Mouse (Mus musculus): ENCODE results near the gene Aspm. TPM values are rescaled to one million over a fixed set of nuclear protein-coding genes. Genes with fewer than 3 reads are reported as not detected.
A peak's percentile ranks its signal among the peaks of the same experiment; 100 is the strongest.
"Not testable (repeated sequence)": the region's sequence is repeated elsewhere in the genome, so short reads cannot be mapped to it uniquely, and the experiment has no call there.

Aspm gene
- polyA plus RNA-seq, 1 experiment from 2014 or later: 3.7 TPM

DNA sequence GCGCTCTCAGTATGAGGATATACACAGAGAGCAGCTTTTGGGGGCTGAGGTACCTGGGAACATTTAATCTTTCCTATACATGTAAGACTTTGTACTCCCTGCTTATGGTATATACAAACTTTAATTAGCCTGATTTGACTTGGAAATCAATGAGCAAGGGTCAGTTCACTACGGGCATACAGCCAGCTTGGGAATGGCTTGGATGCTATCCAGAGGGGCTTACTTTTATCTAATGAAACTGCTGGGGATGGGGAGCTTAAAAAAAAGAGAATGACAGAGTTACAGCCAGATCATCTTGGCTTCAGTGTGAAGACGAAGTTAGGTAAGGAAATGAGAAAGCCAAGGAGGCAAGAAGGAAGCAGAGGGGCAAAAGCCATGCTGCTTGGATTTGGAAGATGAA, 29.6 kb upstream of the Aspm start:
- ATAC-seq (ENCODE audit: low FRiP score) (no peak), DNase-seq (ENCODE audit: low spot score) (peak; percentile 46)
- Histone ChIP-seq H3K27ac (no peak overlapping the region), H3K4me1 (replicated peaks; ENCODE audit: control insufficient read depth, insufficient read depth, low read length) (peaks cover 40% of the 10 kb centered on the region), H3K27me3 (ENCODE audit: control insufficient read depth, insufficient read depth, low read length) (no peaks in the 10 kb centered on the region), H3K4me2 (replicated peaks) (peak overlapping the region; percentile 78), H3K36me3 (replicated peaks; ENCODE audit: control insufficient read depth, insufficient read depth) (peaks cover 27% of the 10 kb centered on the region), H3K9ac (peak overlapping the region; percentile 31), H3K9me3 (ENCODE audit: control insufficient read depth, low read length) (no peaks in the 10 kb centered on the region), H3K4me3 (replicated peaks; ENCODE audit: low read length) (peak overlapping the region; percentile 20)
- WGBS: 31% methylated on average over 3 of the region's 3 CpGs

DNA sequence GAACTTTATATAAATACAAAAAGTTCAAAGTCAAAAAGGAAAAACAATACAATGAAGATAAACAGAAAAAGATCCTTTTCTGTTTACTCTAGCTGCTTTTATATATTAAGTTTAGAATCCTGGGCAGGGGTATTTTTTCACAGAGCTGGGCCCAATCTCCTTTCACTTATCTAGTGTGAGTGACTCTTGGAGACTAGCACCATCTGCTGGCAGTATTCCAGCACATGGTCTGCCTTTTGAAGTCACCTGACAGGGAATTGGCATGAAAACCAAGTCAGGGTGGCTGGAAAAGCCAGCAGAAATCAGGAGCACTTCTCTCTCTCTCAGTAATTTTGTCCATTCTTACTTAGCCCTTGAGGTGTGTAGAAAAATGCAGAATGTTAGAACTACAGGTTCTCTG, 16.2 kb upstream of the Aspm start:
- no peaks in the 10 kb centered on the region for H3K9me3 ChIP-seq (ENCODE audit: control insufficient read depth, low read length)
- DNase-seq (ENCODE audit: low spot score) (peak; percentile 77), ATAC-seq (ENCODE audit: low FRiP score) (no peak; the same call in 1 of the 2 replicates)
- H3K27ac ChIP-seq: no peak overlapping the region
- no peaks in the 10 kb centered on the region for H3K27me3 ChIP-seq (ENCODE audit: control insufficient read depth, insufficient read depth, low read length)
- H3K4me1 ChIP-seq (replicated peaks; ENCODE audit: control insufficient read depth, insufficient read depth, low read length): no peaks in the 10 kb centered on the region
- H3K9ac ChIP-seq: no peak overlapping the region
- H3K4me3 ChIP-seq (replicated peaks; ENCODE audit: low read length): no peak overlapping the region
- H3K4me2 ChIP-seq (replicated peaks): no peak overlapping the region
- peaks cover 69% of the 10 kb centered on the region for H3K36me3 ChIP-seq (replicated peaks; ENCODE audit: control insufficient read depth, insufficient read depth)

DNA sequence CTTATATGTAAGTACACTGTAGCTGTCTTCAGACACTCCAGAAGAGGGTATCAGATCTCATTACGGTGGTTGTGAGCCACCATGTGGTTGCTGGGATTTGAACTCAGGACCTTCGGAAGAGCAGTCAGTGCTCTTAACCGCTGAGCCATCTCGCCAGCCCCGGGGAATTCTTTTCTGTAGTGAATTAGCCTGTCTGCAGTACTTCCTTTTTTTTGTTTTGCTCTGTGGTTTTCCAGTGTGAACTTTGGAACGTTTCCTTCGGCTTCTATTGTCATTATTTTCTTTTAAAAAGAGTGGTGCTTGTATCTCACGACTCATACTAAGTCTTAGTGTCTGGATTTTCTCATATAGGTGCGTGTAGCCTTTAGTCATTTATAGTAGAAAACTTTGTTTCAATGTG, 11.5 kb upstream of the Aspm start:
- not testable (repeated sequence) for H3K4me1 ChIP-seq (replicated peaks; ENCODE audit: control insufficient read depth, insufficient read depth, low read length); H3K27me3 ChIP-seq (ENCODE audit: control insufficient read depth, insufficient read depth, low read length); H3K27ac ChIP-seq; H3K9me3 ChIP-seq (ENCODE audit: control insufficient read depth, low read length); H3K4me3 ChIP-seq (replicated peaks; ENCODE audit: low read length); ATAC-seq (ENCODE audit: low FRiP score); H3K4me2 ChIP-seq (replicated peaks); H3K9ac ChIP-seq; DNase-seq (ENCODE audit: low spot score)
- peaks cover 65% of the 10 kb centered on the region for H3K36me3 ChIP-seq (replicated peaks; ENCODE audit: control insufficient read depth, insufficient read depth)
- 91% methylated on average over 9 of the region's 9 CpGs for WGBS

DNA sequence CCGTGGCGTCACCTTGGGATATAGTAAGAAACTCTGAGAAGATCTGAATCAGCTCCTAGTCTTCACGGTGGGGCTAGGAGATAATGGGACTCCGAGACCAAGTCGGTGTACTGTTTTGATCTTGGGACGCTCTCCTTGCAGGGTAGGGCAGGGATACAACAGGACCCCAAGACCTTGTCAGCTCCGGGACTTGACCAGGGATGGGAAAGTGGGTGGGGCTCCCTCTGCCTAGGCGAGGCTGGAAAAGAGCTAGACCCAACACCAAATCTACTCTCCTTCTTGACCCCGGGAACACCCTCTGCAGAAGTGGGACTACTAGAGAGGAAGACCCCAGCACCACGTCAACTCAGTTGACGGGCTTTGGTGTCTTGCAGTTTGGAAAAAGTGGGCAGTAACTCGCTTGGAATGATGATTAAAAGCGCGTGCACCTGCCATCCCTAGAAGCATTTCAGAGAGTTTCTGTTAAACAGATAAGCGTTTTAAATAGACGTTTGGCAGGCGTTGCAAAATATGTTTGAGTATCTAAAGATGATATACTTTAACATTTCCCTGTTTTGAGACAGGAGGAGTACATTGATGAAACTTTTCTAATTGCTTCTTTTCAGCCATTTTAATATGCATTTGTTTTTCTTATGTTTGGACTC, 776 bp downstream of the Aspm start:
- Histone ChIP-seq H3K36me3 (replicated peaks; ENCODE audit: control insufficient read depth, insufficient read depth) (0 out of 2 replicates have a peak, but pooled peaks cover 5% of the 10 kb centered on the region), H3K9me3 (ENCODE audit: control insufficient read depth, low read length) (no peaks in the 10 kb centered on the region), H3K9ac (peak overlapping the region; percentile 58), H3K27ac (no peak overlapping the region), H3K27me3 (ENCODE audit: control insufficient read depth, insufficient read depth, low read length) (no peaks in the 10 kb centered on the region), H3K4me3 (replicated peaks; ENCODE audit: low read length) (peak overlapping the region; percentile 71), H3K4me2 (replicated peaks) (peak overlapping the region; percentile 95), H3K4me1 (replicated peaks; ENCODE audit: control insufficient read depth, insufficient read depth, low read length) (peaks cover 9% of the 10 kb centered on the region; the same call in 1 of the 2 replicates)
- 3% methylated on average over 17 of the region's 17 CpGs for WGBS
- ATAC-seq (ENCODE audit: low FRiP score): peak; percentile 38
- DNase-seq (ENCODE audit: low spot score): no peak

DNA sequence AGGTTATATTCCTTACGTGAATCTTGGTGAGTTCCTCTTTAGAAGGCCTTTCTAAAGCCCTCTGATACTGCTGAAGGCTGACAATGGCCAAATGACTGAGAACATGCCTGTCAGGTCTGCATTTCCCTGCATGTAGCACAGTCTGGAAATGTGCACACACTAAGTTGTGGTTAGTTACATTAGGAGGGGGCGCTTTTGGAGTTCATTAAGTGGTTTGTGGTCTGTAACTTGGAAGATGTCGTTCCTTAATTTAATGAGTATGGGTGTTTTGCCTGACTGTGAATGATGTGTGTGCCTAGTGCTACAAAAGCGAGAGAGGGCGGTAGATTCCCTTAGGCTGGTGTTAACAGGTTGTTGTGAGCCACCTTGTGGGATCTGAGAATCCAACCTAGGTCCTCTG, 6.2 kb downstream of the Aspm start:
- no peak overlapping the region for H3K27ac ChIP-seq
- no peaks in the 10 kb centered on the region for H3K9me3 ChIP-seq (ENCODE audit: control insufficient read depth, low read length)
- no peak overlapping the region for H3K4me2 ChIP-seq (replicated peaks)
- no peak overlapping the region for H3K9ac ChIP-seq
- ATAC-seq (ENCODE audit: low FRiP score): no peak
- no peaks in the 10 kb centered on the region for H3K4me1 ChIP-seq (replicated peaks; ENCODE audit: control insufficient read depth, insufficient read depth, low read length)
- no peaks in the 10 kb centered on the region for H3K36me3 ChIP-seq (replicated peaks; ENCODE audit: control insufficient read depth, insufficient read depth)
- 79% methylated on average over 5 of the region's 5 CpGs for WGBS
- no peaks in the 10 kb centered on the region for H3K27me3 ChIP-seq (ENCODE audit: control insufficient read depth, insufficient read depth, low read length)
- no peak overlapping the region for H3K4me3 ChIP-seq (replicated peaks; ENCODE audit: low read length)
- DNase-seq (ENCODE audit: low spot score): no peak

DNA sequence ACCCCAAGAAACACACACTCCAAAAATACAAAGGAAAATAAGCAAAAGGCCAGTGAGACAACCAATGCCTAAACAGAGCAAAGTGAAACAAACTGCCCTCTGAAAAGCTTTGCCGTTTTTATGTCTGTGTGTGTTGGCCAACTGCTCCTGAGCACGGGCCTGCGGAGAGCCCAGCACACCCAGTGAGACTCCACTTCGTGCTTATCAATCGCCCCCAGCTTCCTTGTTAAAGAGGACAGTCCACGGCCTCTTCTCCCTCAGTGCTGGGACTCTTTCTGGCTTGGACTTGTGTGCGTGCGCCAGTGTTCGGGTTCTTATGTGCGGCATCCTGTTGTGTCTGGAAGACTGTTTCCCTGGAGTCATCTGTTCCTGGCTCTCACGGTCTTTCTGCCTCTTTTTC, 11.4 kb downstream of the Aspm start:
- Histone ChIP-seq H3K4me2 (replicated peaks) (no peak overlapping the region), H3K9ac (no peak overlapping the region), H3K27ac (no peak overlapping the region), H3K4me3 (replicated peaks; ENCODE audit: low read length) (no peak overlapping the region), H3K9me3 (ENCODE audit: control insufficient read depth, low read length) (no peaks in the 10 kb centered on the region), H3K36me3 (replicated peaks; ENCODE audit: control insufficient read depth, insufficient read depth) (0 out of 2 replicates have a peak, but pooled peaks cover 3% of the 10 kb centered on the region), H3K4me1 (replicated peaks; ENCODE audit: control insufficient read depth, insufficient read depth, low read length) (no peaks in the 10 kb centered on the region), H3K27me3 (ENCODE audit: control insufficient read depth, insufficient read depth, low read length) (no peaks in the 10 kb centered on the region)
- 91% methylated on average over 11 of the region's 11 CpGs for WGBS
- ATAC-seq (ENCODE audit: low FRiP score): no peak
- DNase-seq (ENCODE audit: low spot score): no peak

DNA sequence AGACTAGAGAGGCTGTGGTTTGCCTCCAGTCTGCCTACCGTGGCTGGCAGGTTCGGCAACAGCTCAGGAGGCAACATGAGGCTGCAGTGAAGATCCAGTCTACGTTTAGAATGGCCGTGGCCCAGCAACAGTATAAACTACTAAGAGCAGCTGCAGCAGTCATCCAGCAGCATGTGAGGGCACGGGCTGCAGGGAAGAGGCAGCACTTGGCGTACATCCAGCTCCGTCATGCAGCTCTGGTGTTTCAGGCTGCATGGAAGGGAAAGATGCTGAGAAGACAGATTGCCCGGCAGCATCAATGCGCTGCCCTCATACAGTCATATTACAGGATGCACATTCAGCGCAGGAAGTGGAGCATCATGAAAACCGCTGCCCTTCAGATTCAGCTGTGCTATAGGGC, 24.3 kb downstream of the Aspm start:
- Histone ChIP-seq H3K4me1 (replicated peaks; ENCODE audit: control insufficient read depth, insufficient read depth, low read length) (no peaks in the 10 kb centered on the region), H3K27me3 (ENCODE audit: control insufficient read depth, insufficient read depth, low read length) (no peaks in the 10 kb centered on the region), H3K4me3 (replicated peaks; ENCODE audit: low read length) (no peak overlapping the region), H3K9ac (no peak overlapping the region), H3K9me3 (ENCODE audit: control insufficient read depth, low read length) (no peaks in the 10 kb centered on the region), H3K27ac (no peak overlapping the region), H3K36me3 (replicated peaks; ENCODE audit: control insufficient read depth, insufficient read depth) (peaks cover 11% of the 10 kb centered on the region), H3K4me2 (replicated peaks) (no peak overlapping the region)
- WGBS: 89% methylated on average over 11 of the region's 11 CpGs
- peak; percentile 27 for DNase-seq (ENCODE audit: low spot score)
- no peak for ATAC-seq (ENCODE audit: low FRiP score)

DNA sequence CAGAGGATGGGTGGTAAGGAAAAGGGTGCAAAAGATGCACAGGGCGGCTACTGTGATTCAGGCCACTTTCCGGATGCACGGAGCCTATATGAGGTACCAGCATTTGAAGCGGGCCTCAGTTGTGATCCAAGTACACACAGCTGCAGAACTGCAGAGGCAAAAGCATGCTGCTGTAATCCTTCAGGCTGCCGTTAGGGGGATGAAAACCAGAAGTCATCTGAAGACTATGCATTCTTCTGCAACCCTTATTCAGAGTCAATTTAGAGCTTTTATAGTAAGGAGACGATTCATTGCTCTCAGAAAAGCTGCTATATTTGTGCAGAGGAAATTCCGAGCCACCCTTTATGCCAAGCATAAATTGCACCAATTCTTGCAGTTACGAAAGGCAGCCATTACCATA, 25.7 kb downstream of the Aspm start:
- Histone ChIP-seq H3K4me1 (replicated peaks; ENCODE audit: control insufficient read depth, insufficient read depth, low read length) (no peaks in the 10 kb centered on the region), H3K36me3 (replicated peaks; ENCODE audit: control insufficient read depth, insufficient read depth) (peaks cover 4% of the 10 kb centered on the region), H3K27ac (no peak overlapping the region), H3K27me3 (ENCODE audit: control insufficient read depth, insufficient read depth, low read length) (no peaks in the 10 kb centered on the region), H3K4me2 (replicated peaks) (no peak overlapping the region), H3K9me3 (ENCODE audit: control insufficient read depth, low read length) (no peaks in the 10 kb centered on the region), H3K4me3 (replicated peaks; ENCODE audit: low read length) (no peak overlapping the region), H3K9ac (no peak overlapping the region)
- 92% methylated on average over 8 of the region's 8 CpGs for WGBS
- no peak for DNase-seq (ENCODE audit: low spot score)
- ATAC-seq (ENCODE audit: low FRiP score): no peak

DNA sequence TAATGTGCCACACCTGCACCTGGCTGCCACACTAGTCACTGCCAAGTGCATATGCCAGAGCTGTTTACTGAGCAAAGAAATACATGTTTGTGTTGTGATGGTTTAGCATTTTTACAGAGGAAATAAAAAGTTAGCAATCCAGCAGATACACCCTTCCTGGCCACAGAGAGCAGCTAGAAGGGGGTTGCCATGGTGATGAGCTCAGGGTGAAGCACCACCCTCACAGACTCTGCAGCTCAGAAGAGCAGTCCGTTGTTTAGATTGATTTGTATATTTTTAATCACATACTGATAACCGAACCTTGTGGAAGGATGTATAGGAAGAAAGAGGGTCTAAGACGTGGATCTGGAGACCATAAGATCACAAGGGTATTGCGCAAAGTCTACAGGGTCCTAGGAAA, 26.6 kb downstream of the Aspm start:
- no peaks in the 10 kb centered on the region for H3K9me3 ChIP-seq (ENCODE audit: control insufficient read depth, low read length)
- no peak for ATAC-seq (ENCODE audit: low FRiP score)
- H3K9ac ChIP-seq: no peak overlapping the region
- no peak overlapping the region for H3K4me3 ChIP-seq (replicated peaks; ENCODE audit: low read length)
- peaks cover 4% of the 10 kb centered on the region for H3K36me3 ChIP-seq (replicated peaks; ENCODE audit: control insufficient read depth, insufficient read depth)
- no peak overlapping the region for H3K27ac ChIP-seq
- WGBS: 88% methylated on average over 4 of the region's 4 CpGs
- DNase-seq (ENCODE audit: low spot score): no peak
- H3K4me2 ChIP-seq (replicated peaks): no peak overlapping the region
- no peaks in the 10 kb centered on the region for H3K4me1 ChIP-seq (replicated peaks; ENCODE audit: control insufficient read depth, insufficient read depth, low read length)
- H3K27me3 ChIP-seq (ENCODE audit: control insufficient read depth, insufficient read depth, low read length): no peaks in the 10 kb centered on the region

DNA sequence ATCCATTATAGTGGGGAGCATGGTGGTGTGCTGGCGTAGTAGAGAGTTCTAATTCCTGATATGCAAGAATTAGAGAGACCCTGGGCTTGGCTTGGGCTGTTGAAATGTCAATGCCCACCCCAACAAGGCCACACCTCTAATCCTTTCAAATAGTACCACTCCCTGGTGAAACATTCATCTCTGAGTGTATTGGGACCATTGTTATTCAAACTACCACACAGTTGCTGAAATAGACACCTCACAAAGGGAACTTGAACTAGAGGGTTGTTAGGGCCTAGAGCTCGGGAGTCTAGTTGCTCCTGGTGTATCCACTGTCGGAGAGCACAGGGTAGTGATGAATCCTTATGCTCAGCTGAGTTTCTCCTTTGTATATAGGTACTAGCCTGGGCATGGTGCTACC, 40.1 kb downstream of the Aspm start:
- Histone ChIP-seq H3K27me3 (ENCODE audit: control insufficient read depth, insufficient read depth, low read length) (no peaks in the 10 kb centered on the region), H3K4me3 (replicated peaks; ENCODE audit: low read length) (no peak overlapping the region), H3K36me3 (replicated peaks; ENCODE audit: control insufficient read depth, insufficient read depth) (peaks cover 7% of the 10 kb centered on the region; the same call in 1 of the 2 replicates), H3K9ac (no peak overlapping the region), H3K9me3 (ENCODE audit: control insufficient read depth, low read length) (no peaks in the 10 kb centered on the region), H3K4me2 (replicated peaks) (no peak overlapping the region), H3K4me1 (replicated peaks; ENCODE audit: control insufficient read depth, insufficient read depth, low read length) (no peaks in the 10 kb centered on the region), H3K27ac (no peak overlapping the region)
- ATAC-seq (ENCODE audit: low FRiP score): no peak
- no peak for DNase-seq (ENCODE audit: low spot score)
- WGBS: 68% methylated on average over 3 of the region's 3 CpGs

Data from hindbrain, embryonic 14.5 days (tissue).